Mouse (Mus musculus) spleen, adult 18-20 months (tissue): ENCODE results near the gene Igf2bp3.

Source experiments
- DNase-seq, 2 experiments: peaks; one replicate each; pipeline ENCODE4 v3.0.0; 2022; ENCODE audit warnings: mixed read lengths in 2 of 2

The Igf2bp3 gene

DNA sequence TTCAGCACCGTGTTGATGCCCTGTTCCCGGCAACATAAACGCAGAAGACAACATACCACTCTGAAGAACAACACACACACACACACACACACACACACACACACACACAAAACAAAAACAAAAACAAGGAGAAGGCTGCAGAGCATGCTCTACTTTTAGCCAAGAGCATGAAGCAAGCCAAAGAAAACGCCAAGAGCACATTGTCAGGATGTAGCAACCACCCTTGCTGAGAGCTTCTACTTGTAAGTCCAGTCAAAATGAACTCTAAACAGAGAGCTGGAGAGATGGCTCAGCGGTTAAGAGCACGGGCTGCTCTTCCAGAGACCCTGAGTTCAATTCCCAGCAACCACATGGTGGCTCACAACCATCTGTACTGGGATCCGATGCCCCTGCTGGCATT lies 41.5 kb downstream of the Igf2bp3 start:
- DNase-seq: no peak

GRCm38 (mm10) chr6:49171216-49171615 lies 43.5 kb downstream of the Igf2bp3 start:
- DNase-seq: no peak

DNA sequence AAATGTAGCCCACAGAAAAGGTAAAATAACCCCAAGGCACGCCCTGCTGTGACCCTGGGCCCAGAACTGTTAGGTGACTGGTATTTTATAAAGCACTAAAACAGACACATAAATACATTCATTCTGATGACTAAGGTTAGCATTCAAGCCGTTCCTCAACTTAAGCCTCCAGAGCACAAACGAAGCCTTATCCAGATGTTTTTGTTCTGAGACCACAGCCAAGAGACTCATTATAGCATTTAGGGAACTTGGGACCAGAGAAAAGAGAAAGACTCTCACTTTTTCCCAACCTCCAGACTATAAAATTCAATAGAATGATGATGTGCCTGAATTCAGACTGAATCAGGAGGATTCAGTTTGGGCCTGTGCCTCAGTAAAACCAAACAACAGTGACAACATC lies 46.1 kb downstream of the Igf2bp3 start:
- DNase-seq: no peak

GRCm38 (mm10) chr6:49167406-49167805 lies 47.4 kb downstream of the Igf2bp3 start:
- DNase-seq: no peak

DNA sequence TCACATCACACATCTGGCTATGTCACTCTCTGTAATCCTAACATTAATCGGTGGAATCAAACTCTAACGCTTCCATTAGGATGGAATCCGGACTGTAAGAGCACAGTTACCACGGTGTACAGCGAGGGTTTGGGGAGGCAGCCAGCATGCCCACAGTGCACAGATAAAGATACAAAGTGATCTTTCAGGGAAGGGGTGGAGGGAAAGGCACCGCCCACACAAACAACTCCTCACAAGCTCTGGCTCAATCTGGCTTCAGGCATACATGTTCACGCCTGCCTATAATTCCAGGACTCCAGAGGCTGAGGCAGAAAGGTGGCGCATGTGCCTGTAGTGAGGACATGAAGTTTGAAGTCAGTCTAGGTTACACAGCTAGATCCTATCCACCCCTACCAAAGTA lies 48.4 kb downstream of the Igf2bp3 start:
- no peak for DNase-seq

- no peak for DNase-seq
These were observed 48.9 kb downstream of the Igf2bp3 start for GRCm38 (mm10) chr6:49165855-49166254.

- DNase-seq: no peak
These were observed 49.7 kb downstream of the Igf2bp3 start for GRCm38 (mm10) chr6:49165101-49165500.

DNA sequence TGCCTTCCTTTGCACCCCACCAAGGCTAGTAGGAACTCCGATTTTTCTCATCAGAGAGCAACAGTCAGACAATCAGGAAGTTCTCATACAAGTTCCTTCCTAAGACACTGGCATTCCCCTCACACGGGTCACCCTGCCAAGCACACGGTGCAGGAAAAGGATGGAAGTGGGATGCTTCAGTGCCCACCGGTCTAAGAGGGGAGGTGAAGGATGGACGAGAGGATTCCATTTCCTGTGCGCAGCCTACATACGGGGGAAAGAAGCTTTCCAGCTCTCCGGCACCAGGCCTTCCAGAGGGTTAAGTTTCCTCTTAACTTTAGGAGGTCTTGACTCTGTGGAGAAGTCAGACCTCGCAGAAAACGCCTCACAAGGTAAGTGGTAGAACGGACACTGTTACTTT lies 50.1 kb downstream of the Igf2bp3 start:
- DNase-seq: no peak

DNA sequence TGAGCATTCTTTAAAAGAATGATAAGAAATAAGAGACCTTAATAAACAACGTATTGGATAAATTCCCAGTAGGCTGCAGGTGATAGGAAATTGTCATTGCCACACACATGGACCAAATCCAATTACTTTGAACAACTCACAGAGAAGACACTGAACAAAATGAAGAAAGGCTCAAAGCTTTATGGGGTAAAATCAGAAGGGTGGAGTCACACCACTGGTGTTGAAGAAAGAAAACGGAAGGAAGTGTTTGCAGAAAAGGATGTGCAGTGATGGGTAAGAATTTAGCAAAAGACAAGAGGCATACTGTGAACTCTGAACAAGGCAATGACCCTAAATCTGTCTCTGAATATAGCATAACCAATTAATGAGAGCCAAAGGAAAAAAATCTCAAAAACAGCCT lies 54.8 kb downstream of the Igf2bp3 start:
- no peak for DNase-seq

- DNase-seq: no peak
These were observed 58.0 kb downstream of the Igf2bp3 start for GRCm38 (mm10) chr6:49156826-49157175.

DNA sequence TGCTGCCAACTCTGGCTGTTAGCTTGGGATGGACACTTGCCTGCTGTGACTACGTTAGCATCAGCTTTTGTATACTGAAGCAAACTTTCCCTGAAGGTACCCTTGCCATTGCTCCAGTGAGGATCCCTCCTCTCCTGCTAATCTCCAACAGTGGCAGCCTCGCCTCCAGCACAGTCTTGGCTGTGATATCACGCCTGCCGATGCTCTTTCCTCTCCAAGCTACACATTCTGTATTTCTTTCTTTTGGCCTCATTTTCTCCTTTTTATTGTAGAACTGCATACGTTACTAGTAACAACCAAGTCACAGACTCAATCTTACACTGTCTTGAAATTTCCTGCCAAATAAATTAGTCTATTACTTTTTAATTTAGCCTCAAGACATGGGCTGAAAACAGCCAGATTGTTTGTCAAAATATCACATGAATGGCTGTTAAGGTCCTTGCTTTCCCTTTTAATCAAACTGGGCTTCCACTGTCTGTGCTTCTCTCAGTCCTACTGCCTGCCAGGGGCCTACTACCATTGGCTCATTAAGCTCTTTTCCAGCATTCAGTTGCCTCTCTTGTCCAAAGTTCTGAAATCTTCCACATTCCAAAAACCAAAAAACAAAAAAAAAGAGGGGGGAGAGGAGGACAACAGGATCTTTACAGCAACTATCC lies 58.5 kb downstream of the Igf2bp3 start:
- no peak for DNase-seq

- no peak for DNase-seq
These were observed 63.3 kb downstream of the Igf2bp3 start for GRCm38 (mm10) chr6:49151465-49151864.

- no peak for DNase-seq
These were observed 64.2 kb downstream of the Igf2bp3 start for GRCm38 (mm10) chr6:49150349-49151229.

DNA sequence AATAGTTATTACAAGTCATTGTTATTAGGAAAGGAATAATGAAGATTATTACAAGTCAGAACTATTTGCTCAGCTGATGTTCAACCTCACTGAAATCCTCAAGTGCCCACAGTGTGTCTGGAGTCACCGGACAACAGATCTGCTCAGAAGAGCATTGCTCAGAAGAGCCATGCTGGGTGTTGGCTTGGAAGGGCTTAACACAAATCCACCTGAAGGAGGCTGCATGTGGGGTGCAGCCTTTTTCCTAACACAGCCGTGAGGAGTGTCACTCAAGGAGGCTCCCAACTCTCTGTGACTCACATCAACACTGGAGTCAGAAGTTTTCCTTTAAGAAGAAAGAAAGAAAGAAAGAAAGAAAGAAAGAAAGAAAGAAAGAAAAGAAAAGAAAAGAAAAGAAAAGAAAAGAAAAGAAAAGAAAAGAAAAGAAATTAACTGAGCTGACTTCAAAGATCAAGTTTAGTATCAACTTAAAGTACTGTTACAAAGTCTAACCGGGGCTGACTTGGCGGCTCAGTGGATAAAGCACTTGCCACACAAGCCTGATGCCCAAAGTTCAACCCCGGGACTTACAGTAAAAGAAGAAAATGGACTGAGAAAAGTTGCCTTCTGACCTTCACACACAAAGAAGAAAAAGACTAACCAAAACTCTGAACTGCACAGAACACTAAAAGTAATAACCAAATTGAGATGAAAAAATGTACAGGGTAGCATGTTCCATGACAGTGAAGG lies 65.4 kb downstream of the Igf2bp3 start:
- DNase-seq: no peak

- no peak for DNase-seq
These were observed 66.0 kb downstream of the Igf2bp3 start for GRCm38 (mm10) chr6:49148781-49149180.

- DNase-seq: no peak
These were observed 66.4 kb downstream of the Igf2bp3 start for GRCm38 (mm10) chr6:49148368-49148767.

- DNase-seq: no peak
These were observed 68.3 kb downstream of the Igf2bp3 start for GRCm38 (mm10) chr6:49146461-49146860.

DNA sequence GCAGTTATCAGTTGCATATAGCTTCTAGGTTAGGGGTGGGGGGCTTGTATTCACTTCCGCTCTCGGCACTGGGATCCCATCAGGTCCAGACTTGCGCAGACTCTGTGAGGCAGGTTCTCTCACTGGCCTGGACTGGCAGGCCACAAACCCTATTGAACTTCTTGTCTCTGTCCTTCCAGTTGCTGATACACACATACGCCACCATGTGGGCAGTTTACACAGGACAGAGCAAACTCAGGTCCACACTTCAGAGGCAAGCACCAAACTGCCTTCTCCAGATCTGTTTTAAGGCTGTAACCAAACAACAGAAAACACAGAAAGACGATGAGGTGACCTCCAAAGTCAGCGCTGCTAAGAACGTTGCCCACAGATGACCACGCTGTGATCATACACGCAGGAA lies 72.3 kb downstream of the Igf2bp3 start:
- peak in 1 of 2 experiments; percentile 5 for DNase-seq

GRCm38 (mm10) chr6:49141125-49141524 lies 73.6 kb downstream of the Igf2bp3 start:
- no peak for DNase-seq

DNA sequence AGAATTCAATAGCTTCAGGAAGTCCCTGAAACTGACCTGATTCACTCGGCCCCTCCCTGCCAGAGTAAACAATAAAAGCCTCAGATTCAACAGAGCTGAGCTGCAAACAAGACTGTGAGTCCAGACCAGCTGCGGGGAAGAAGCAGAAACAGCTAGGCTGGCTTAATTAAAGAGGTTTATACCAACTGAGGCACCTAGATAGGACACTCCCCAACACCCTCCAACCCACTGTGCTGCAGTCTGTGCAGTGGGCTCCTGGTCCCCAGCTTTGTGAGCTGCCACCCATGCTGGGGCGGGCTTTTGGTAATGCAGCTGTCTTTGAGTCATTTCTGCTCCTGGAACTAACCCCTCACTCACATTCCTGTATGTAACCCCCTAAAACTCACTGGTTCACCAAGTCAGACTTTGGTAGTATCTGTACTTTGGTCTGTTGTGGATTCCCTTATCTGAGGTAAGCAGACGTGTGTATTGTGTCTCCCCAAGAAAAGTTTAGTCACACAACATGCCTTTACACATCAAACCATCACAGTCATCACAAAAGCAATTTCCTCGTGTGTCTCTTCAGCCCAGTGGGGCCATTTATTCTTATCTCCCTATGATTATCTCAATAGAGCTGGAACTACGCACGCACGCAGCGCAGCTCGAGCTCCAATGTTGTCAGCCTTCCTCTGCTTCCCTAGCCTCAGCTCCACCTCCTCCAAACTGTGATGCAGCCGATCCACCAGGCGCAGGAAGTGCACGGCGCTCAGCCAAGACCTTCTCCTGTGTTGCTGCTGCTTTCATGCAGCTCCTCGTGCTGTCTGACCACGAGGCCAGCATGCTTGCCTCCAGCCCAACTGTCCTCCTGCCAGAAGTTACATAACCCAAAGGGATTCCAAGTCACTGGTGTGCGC lies 76.4 kb downstream of the Igf2bp3 start:
- DNase-seq: no peak

DNA sequence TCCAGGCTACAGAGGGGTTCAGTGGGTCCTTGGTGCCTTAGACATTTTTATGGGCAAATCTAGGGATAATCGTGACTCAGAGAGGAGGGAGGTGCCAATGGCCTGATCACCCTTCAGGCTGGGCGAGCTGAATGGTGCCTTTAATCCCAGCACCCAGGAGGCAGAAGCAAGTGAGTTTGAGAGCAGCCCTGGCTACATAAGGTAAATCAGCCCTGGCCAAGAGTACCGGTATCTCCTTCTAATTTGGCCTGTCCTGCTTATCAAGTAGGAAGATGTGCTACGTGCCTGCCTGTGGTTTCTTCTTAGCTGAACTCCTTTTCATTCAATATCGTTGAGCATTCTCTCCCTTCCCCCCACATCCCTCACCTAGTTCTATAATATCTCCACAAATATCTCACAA lies 78.0 kb downstream of the Igf2bp3 start:
- DNase-seq: no peak

DNA sequence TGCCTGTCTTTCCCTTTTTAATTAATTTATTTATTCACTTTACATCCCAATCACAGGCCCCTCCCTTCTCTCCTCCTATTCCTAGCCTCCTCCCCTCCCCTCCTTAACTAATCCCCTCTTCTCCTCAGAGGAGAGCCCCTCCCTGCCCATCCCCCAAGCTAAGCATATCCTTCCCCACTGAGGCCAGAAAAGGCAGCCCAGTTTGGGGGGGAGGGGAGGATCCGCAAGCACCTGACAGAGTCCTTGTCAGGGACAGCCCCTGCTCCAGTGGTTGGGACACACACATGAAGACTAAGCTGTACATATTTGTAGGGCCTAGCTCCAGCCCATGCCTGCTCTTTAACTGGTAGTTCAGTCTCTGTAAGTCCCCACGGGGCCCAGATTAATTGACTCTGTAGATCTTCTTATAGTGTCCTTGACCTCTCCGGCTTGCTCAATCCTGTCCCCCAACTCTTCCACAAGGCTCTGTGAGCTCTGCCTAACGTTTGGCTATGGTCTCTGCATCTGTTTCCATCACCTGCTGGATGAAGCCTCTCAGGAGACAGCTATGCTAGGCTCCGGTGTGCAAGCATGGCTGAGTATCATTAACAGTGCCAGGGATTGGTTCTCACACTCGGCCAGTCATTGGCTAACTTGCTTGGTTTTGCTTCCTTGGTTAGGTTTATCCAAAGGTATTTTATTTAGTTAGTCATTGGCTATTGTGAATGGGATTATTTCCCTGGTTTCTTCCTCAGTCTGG lies 82.2 kb downstream of the Igf2bp3 start:
- no peak for DNase-seq
